Comparison of ENCODE assay signal across 9 mouse cellular contexts in genomic region chr11:118365171-118365570, GRCm38 (mm10). TPM values are rescaled to one million over a fixed set of nuclear protein-coding genes. Genes with fewer than 3 reads are reported as not detected.
DNase-seq lines count a peak whose midpoint lies in the region; ATAC-seq and TF ChIP-seq lines count a peak whose summit lies in the region.
"Had no signal": no experiment of that assay in that cellular context is flagged by ENCODE, and none has a peak within 500 bp of the region (broad histone marks: within the 10 kb centered on the region; RNA-seq: fewer than 3 reads in every experiment).

No protein-coding gene starts in this region.

- no peak for TF ChIP-seq EP300 in lung, postnatal 0 days (IDR thresholded peaks at IDR 0.05)

- peaks cover 28% of the 10 kb centered on the region; the same call in 1 of the 2 replicates for H3K4me1 ChIP-seq in lung, postnatal 0 days (ENCODE audit: insufficient read depth, low read depth, low read length)

- WGBS in lung, postnatal 0 days = 54% methylated on average over 7 of the region's 7 CpGs

- no peaks in the 10 kb centered on the region for H3K9me3 ChIP-seq in lung, postnatal 0 days (ENCODE audit: low read length)

- ATAC-seq in lung, postnatal 0 days = peak; percentile 46
- ATAC-seq in activated CD4-positive, CD25-positive, alpha-beta regulatory T cell, adult 4 months = no peak

- no peaks in the 10 kb centered on the region for H3K36me3 ChIP-seq in lung, postnatal 0 days (ENCODE audit: insufficient read depth, low read length)

- peak; percentile 47 for DNase-seq in left cerebral cortex, postnatal 4 days
- no peak for DNase-seq in left cerebral cortex, adult 11 months (ENCODE audit: low spot score)
- DNase-seq in brain, adult 2 months (ENCODE audit: low read depth, low spot score) = peak; percentile 75
- DNase-seq in heart, adult 9 months (ENCODE audit: low spot score in 2 of 2) = peak; percentile 75 to 77
- DNase-seq in lung, postnatal 0 days (ENCODE audit: low spot score) = peak; percentile 90
- DNase-seq in retina, embryonic 14.5 days (ENCODE audit: low spot score) = no peak
- no peak for DNase-seq in layer of hippocampus, adult 18-20 months (ENCODE audit: low spot score in 2 of 2)

- TF ChIP-seq CTCF in lung, postnatal 0 days (IDR thresholded peaks at IDR 0.05) = no peak

- H3K4me2 ChIP-seq in lung, postnatal 0 days (replicated peaks; ENCODE audit: low read depth, low read length) = no peak overlapping the region

- intact Hi-C loops in left cerebral cortex, postnatal 4 days (cut with DNase I) = no loop called here

- no peak overlapping the region for H3K27ac ChIP-seq in lung, postnatal 0 days (ENCODE audit: low read length)
- H3K27ac ChIP-seq: layer of hippocampus, adult 2 months had no signal

- H3K9ac ChIP-seq in lung, postnatal 0 days (replicated peaks; ENCODE audit: low read depth) = no peak overlapping the region

- no peak overlapping the region for H3K4me3 ChIP-seq in lung, postnatal 0 days (ENCODE audit: low read depth, low read length)
- H3K4me3 ChIP-seq: layer of hippocampus, adult 2 months had no signal

- H3K27me3 ChIP-seq in lung, postnatal 0 days (replicated peaks; ENCODE audit: insufficient read depth, low read length) = no peaks in the 10 kb centered on the region

RNA-seq across cellular contexts. Expression of gene Timp2, which starts 9.6 kb away (rescaled TPM):
- total RNA-seq in left cerebral cortex, postnatal 4 days (2021) = 100 to 1,000 TPM; 273 to 295 TPM
- polyA plus RNA-seq in lung, postnatal 0 days (2015; fragmentation: Nextera tagmentation; extraction: Ambion mirVana) = 105 and 107 TPM in 2 replicates
- 10 to 100 TPM; 10.2 to 11.2 TPM for polyA plus RNA-seq in activated CD4-positive, CD25-positive, alpha-beta regulatory T cell, adult 4 months (2017; shearing (Covaris generic))
- 100 to 1,000 TPM; 201 to 256 TPM for total RNA-seq in layer of hippocampus, adult 18-20 months (2021)

RNA-seq across cellular contexts. Expression of gene Cep295nl, which starts 22.9 kb away (rescaled TPM):
- total RNA-seq in left cerebral cortex, postnatal 4 days (2021) = 1 to 10 TPM; 2.8 to 3.9 TPM
- polyA plus RNA-seq in lung, postnatal 0 days (2015; fragmentation: Nextera tagmentation; extraction: Ambion mirVana) = 0.44 and 0.88 TPM in 2 replicates
- polyA plus RNA-seq in activated CD4-positive, CD25-positive, alpha-beta regulatory T cell, adult 4 months (2017; shearing (Covaris generic)) = under 1 TPM; 0.24 to 0.45 TPM
- 1 to 10 TPM in 1 of 2 experiments, under 1 TPM in 1; 0.61 to 1.2 TPM for total RNA-seq in layer of hippocampus, adult 18-20 months (2021)

RNA-seq across cellular contexts. Expression of gene Lgals3bp, which starts 36.7 kb away (rescaled TPM):
- 1 to 10 TPM; 5.0 to 6.2 TPM for total RNA-seq in left cerebral cortex, postnatal 4 days (2021)
- polyA plus RNA-seq in lung, postnatal 0 days (2015; fragmentation: Nextera tagmentation; extraction: Ambion mirVana) = 30.8 and 44.3 TPM in 2 replicates
- polyA plus RNA-seq in activated CD4-positive, CD25-positive, alpha-beta regulatory T cell, adult 4 months (2017; shearing (Covaris generic)) = 100 to 1,000 TPM in 1 of 2 experiments, 10 to 100 TPM in 1; 98.4 to 147 TPM
- total RNA-seq in layer of hippocampus, adult 18-20 months (2021) = 10 to 100 TPM; 18.3 to 18.8 TPM

RNA-seq across cellular contexts. Expression of gene Cant1, which starts 53.7 kb away (rescaled TPM):
- total RNA-seq in left cerebral cortex, postnatal 4 days (2021) = 10 to 100 TPM; 39.7 to 42.3 TPM
- polyA plus RNA-seq in lung, postnatal 0 days (2015; fragmentation: Nextera tagmentation; extraction: Ambion mirVana) = 21.3 and 22.5 TPM in 2 replicates
- polyA plus RNA-seq in activated CD4-positive, CD25-positive, alpha-beta regulatory T cell, adult 4 months (2017; shearing (Covaris generic)) = 10 to 100 TPM; 21.3 to 23.3 TPM
- 10 to 100 TPM; 41.4 to 44.8 TPM for total RNA-seq in layer of hippocampus, adult 18-20 months (2021)

Comparison
In these comparisons a context has a peak if more than half of its experiments do, and no peak if none do; other contexts are left out.
1. DNase-seq: peak in left cerebral cortex, postnatal 4 days (single experiment), brain, adult 2 months (single experiment), heart, adult 9 months (2 of 2) and lung, postnatal 0 days (single experiment); none in left cerebral cortex, adult 11 months (single experiment), retina, embryonic 14.5 days (single experiment) and layer of hippocampus, adult 18-20 months (0 of 2).